Mouse (Mus musculus) thymus, adult 2 months (tissue): ENCODE measurements around the gene Pik3r6. TPM values are rescaled to one million over a fixed set of nuclear protein-coding genes. Genes with fewer than 3 reads are reported as not detected.
A peak's percentile ranks its signal among the peaks of the same experiment; 100 is the strongest.

ENCODE experiments used
- DNase-seq: peaks from one replicate; pipeline ENCODE4 v3.0.0; 2021
- H3K27ac ChIP-seq: fragments of 200-500 bp; 2 replicates; pipeline ENCODE4 v1.5.1; 2012; ENCODE audit warnings: low read length, control low read depth; ENCODE audit not compliant: control insufficient read depth, insufficient read depth
- H3K27me3 ChIP-seq: fragments of 200-500 bp; 2 replicates; pipeline ENCODE4 v1.6.1; 2012; ENCODE audit warnings: mild to moderate bottlenecking, low read length, moderate library complexity, mixed read lengths; ENCODE audit not compliant: control insufficient read depth, insufficient read depth
- H3K36me3 ChIP-seq: fragments of 200-500 bp; 2 replicates; pipeline ENCODE4 v1.6.1; 2012; ENCODE audit warnings: mild to moderate bottlenecking, low read length, moderate library complexity; ENCODE audit not compliant: control insufficient read depth, insufficient read depth
- H3K4me1 ChIP-seq: fragments of 200-500 bp; replicated peaks from 2 replicates; pipeline ENCODE4 v1.6.1; 2012; ENCODE audit warnings: low read length; ENCODE audit not compliant: control insufficient read depth, insufficient read depth
- H3K4me3 ChIP-seq: fragments of 200-500 bp; 2 replicates; pipeline ENCODE4 v1.5.1; 2012; ENCODE audit warnings: mild to moderate bottlenecking, low read length, control low read depth, moderate library complexity; ENCODE audit not compliant: control insufficient read depth, insufficient read depth
- CTCF ChIP-seq: fragments of 200-500 bp; IDR thresholded peaks from 2 replicates; pipeline ENCODE4 v1.5.1; 2012; ENCODE audit warnings: mild to moderate bottlenecking, control low read depth, low read length, moderate library complexity, borderline replicate concordance; ENCODE audit not compliant: control insufficient read depth, poor library complexity, insufficient read depth; ENCODE audit errors: extremely low read depth
- POLR2A ChIP-seq: fragments of 200-500 bp; IDR thresholded peaks from 2 replicates; pipeline ENCODE4 v1.6.1; 2012; ENCODE audit warnings: mild to moderate bottlenecking, low read length, control low read depth, moderate library complexity; ENCODE audit not compliant: control insufficient read depth, poor library complexity, insufficient read depth; ENCODE audit errors: extremely low read depth
- WGBS: fragments of 180-500 bp; shearing (Covaris S2); methylation state at CpG from one replicate; pipeline ENCODE4 v1.1.7; 2018; 5-methylcytosine and 5-hydroxymethylcytosine counted together
- polyA plus RNA-seq: library from polyadenylated mRNA; depleted of rRNA; stranded (reverse); fragments of >200 nt; gene quantifications from 2 replicates; pipeline ENCODE4 v1.2.3, GENCODE M21; 2012

Pik3r6 gene
- polyA plus RNA-seq, 1 experiment, result 3.7 TPM

GRCm38 (mm10) chr11:68521352-68521751 lies 18.5 kb downstream of the Pik3r6 start:
- Histone ChIP-seq H3K27me3 (no peaks in the 10 kb centered on the region), H3K4me3 (no peak overlapping the region), H3K4me1 (peaks cover 8% of the 10 kb centered on the region), H3K36me3 (no peaks in the 10 kb centered on the region), H3K27ac (no peak overlapping the region)
- no peak for TF ChIP-seq POLR2A
- TF ChIP-seq CTCF, result no peak
- WGBS, result 76% methylated on average over 5 of the region's 5 CpGs
- no peak for DNase-seq

- H3K36me3 ChIP-seq, result no peaks in the 10 kb centered on the region
- peaks cover 11% of the 10 kb centered on the region for H3K4me1 ChIP-seq
- H3K27ac ChIP-seq, result no peak overlapping the region
- no peak overlapping the region for H3K4me3 ChIP-seq
- no peak for DNase-seq
- 92% methylated on average over 4 of the region's 4 CpGs for WGBS
- no peak for TF ChIP-seq POLR2A
- TF ChIP-seq CTCF, result no peak
- no peaks in the 10 kb centered on the region for H3K27me3 ChIP-seq
Observed at GRCm38 (mm10) chr11:68526441-68526840, 23.6 kb downstream of the Pik3r6 start.

GRCm38 (mm10) chr11:68531066-68531806 lies 28.4 kb downstream of the Pik3r6 start:
- Histone ChIP-seq H3K27me3 (no peaks in the 10 kb centered on the region), H3K36me3 (no peaks in the 10 kb centered on the region), H3K4me3 (no peak overlapping the region), H3K4me1 (peaks cover 3% of the 10 kb centered on the region; the same call in 1 of the 2 replicates), H3K27ac (no peak overlapping the region)
- WGBS, result 25% methylated on average over 16 of the region's 16 CpGs
- no peak for TF ChIP-seq POLR2A
- 0 out of 2 replicates have a peak, but pooled peaks have one; percentile 29 for TF ChIP-seq CTCF
- peak; percentile 74 for DNase-seq

- 94% methylated on average over 11 of the region's 11 CpGs for WGBS
Observed at GRCm38 (mm10) chr11:68531941-68532535, 29.2 kb downstream of the Pik3r6 start.

GRCm38 (mm10) chr11:68532773-68533172 lies 30.0 kb downstream of the Pik3r6 start:
- Histone ChIP-seq H3K4me1 (peaks cover 3% of the 10 kb centered on the region; the same call in 1 of the 2 replicates), H3K27me3 (no peaks in the 10 kb centered on the region), H3K27ac (no peak overlapping the region), H3K4me3 (no peak overlapping the region), H3K36me3 (no peaks in the 10 kb centered on the region)
- DNase-seq, result no peak
- no peak for TF ChIP-seq POLR2A
- TF ChIP-seq CTCF, result no peak
- WGBS, result 74% methylated on average over 5 of the region's 5 CpGs

More at GRCm38 (mm10) chr11:68531941-68532535, 29.2 kb downstream of the Pik3r6 start:
- peaks cover 3% of the 10 kb centered on the region; the same call in 1 of the 2 replicates for H3K4me1 ChIP-seq
- TF ChIP-seq POLR2A (no peak), CTCF (no peak)
- H3K4me3 ChIP-seq, result no peak overlapping the region
- H3K27ac ChIP-seq, result no peak overlapping the region
- H3K36me3 ChIP-seq, result no peaks in the 10 kb centered on the region
- no peaks in the 10 kb centered on the region for H3K27me3 ChIP-seq
- DNase-seq, result no peak

- no peak overlapping the region for H3K4me3 ChIP-seq
- peaks cover 3% of the 10 kb centered on the region; the same call in 1 of the 2 replicates for H3K4me1 ChIP-seq
- DNase-seq, result no peak
- TF ChIP-seq CTCF, result no peak
- no peak for TF ChIP-seq POLR2A
- no peak overlapping the region for H3K27ac ChIP-seq
- H3K27me3 ChIP-seq, result no peaks in the 10 kb centered on the region
- H3K36me3 ChIP-seq, result no peaks in the 10 kb centered on the region
- WGBS, result 95% methylated on average over 6 of the region's 6 CpGs
Observed at GRCm38 (mm10) chr11:68533971-68534475, 31.2 kb downstream of the Pik3r6 start.
